Mouse (Mus musculus) CD4-positive helper T cell, adult 2 months (primary cell): ENCODE measurements around the gene Cplx3.

Source experiments
- DNase-seq: peaks from one replicate; pipeline ENCODE4 v3.0.0-alpha.2; 2012; ENCODE audit warnings: low read depth, missing footprints, low spot score

The Cplx3 gene

DNA sequence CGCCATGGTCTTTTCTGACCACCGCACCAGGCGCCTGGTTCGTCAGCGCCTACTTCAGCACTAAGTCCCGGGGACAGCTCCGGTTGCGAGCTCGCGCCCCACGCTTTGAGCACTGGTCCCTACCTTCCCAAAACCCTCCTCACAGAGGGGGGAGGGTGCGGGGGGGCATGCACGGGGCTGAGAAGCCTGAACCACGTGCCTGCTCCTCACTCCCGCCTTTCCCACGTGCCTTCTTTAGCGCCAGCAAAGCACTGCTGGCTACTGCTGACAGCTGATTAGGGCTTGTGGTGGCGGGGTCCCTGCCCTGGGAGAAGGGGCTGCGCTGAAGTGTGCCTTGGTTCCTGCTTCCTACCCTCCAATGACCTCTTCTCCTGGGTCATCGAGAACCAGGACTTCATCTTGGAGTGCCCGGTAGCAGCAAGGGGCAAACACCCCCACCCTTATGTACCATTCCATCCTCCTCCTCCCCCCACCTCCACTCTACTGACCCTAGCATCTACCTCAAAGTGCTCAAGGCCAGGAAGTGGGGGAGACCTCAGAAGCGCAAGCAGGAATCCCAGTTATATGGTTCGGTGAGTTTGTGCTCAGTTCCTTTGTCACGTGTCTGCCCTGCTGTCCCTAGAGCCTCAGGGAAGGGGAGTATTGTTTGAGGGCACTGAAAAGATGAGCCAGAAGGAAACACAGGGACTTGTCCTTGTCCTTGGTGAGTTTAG, at the start of gene Cplx3:
Gene Cplx3, minus strand, starts transcription at position 143 of the 713 bp plus-strand sequence.
- DNase-seq = peak; percentile 52

DNA sequence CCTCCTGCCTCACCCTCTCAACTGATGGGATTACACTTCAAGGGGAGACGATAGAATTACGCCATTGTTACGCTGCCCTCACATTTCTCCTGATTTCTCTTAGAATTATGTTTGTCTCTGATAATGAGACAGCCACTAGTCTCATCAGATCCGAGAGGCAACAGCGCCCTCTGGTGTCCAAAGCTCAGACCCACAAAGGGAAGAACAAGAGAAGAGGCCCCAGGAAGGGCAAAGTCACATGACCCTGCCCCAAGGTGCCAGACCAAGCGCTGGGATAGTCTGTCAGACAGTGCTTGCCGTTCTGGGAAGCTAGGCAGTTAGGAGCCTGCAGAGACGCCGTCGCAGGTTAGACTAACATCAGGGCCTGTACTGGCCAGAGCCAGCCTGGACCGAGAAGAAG, 49.7 kb upstream of the Cplx3 start:
- peak; percentile 90 for DNase-seq

DNA sequence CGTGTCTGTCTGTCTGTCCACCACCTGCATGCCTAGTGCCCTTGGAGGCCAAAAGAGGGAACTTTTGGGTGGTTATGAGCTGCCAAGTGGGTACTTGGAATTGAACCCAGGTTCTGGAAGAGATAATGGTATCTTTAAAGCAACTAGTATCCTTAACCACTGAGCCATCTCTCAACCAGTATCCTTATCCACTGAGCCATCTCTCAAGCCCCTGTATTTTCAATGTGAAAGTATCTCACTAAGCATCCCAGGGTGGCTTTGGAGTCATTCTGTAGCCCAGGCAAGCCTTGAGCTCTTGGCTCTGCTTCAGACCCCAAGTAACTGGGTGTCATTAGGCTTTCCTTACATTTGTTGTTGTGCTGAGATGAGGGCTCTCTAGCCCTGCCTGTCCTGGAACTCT, 48.9 kb upstream of the Cplx3 start:
- DNase-seq = no peak

DNA sequence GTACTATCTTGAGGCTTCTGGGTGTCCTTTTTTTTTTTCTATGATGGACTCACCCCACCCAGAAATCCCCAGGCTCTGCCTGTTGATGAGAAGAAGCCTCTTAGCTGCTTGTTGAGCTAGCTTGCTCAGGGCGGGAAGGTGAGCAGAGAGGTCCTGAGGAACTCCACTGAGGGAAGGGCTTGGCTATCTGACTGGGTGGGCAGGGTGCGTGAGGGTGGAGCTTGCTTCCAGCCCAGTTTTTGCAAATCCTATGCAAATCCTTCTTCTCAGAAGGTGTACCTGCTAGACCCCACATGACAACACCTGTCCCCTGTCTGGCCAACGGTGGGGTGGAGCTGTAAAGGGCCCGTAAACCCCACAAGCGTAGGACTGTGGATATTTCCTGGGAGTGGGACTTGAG, 47.2 kb upstream of the Cplx3 start, which contains the start of gene Csk:
Gene Csk, minus strand, starts transcription at position 349 of the 400 bp plus-strand sequence.
- DNase-seq = no peak

- peak; percentile 40 for DNase-seq
Measured at GRCm38 (mm10) chr9:57652855-57653254, 46.8 kb upstream of the Cplx3 start.

GRCm38 (mm10) chr9:57652351-57652750, 46.3 kb upstream of the Cplx3 start:
- peak; percentile 16 for DNase-seq

- peak; percentile 75 for DNase-seq
Measured at GRCm38 (mm10) chr9:57650786-57651311, 44.8 kb upstream of the Cplx3 start.

GRCm38 (mm10) chr9:57650130-57650785, 44.2 kb upstream of the Cplx3 start:
- DNase-seq = no peak

DNA sequence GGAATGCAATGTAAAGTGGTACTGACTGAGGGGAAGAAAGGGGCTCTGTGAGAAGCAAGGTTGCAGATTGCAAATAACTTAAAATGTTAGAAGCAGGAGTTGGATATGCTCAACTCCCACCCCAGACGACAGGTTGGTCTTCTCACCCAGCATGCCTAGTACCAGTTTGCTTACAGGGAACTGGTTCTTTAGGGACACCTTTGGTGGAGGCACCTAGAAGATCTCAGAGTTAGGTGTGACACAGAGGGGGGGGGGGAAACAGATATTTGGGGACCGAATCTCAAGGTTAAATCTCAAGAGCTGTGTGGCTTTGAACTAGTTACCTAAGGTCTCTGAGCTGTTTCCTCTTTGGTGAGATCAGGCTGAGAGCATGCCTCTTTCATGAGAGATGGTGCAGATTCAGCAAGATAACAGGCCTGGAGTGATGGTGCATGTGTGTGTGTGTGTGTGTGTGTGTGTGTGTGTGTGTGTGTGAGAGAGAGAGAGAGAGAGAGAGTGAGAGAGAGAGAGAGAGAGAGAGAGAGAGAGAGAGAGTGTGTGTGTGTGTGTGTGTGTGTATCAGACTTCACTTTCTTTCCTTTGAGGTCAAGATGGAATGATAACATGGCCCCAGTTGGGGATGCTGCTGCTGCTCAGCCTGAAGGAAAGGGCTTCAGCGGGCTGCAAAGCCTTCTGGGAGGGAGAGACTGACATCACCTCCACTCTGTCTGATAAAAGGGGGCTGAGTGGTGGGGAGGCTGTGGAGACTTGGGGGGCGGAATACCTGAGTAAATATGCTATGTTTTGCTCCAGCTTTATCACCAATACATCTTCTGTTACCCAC, 41.4 kb upstream of the Cplx3 start:
- DNase-seq = peak; percentile 91

GRCm38 (mm10) chr9:57646551-57647103, 40.5 kb upstream of the Cplx3 start:
- peak; percentile 86 for DNase-seq

GRCm38 (mm10) chr9:57644944-57645893, 39.1 kb upstream of the Cplx3 start:
- peak; percentile 95 for DNase-seq

DNA sequence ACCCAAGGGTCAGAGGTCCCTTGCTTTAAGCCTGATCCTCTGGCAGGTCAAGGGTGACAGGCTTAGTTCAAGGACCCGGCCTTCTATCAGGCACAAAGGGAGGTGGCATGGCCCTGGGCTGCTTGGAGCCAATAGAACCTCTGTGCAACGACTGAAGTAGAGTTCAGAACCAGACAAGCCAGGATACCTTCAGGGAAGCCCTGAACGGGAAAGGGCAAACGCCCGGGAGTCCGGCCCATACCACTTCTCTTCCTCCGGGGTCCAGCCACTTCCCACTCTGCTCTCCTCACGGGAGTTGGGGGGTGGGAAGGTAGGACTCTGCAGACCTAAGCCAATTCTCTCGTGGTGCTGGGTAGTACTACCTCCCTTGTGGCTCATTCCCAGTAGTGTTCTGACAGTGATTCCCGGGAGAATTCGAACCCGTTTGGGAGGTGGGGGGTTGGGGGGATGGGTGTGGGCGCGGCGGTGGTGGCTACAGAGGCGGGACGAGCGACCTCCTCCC, 38.4 kb upstream of the Cplx3 start:
- no peak for DNase-seq

- DNase-seq = peak; percentile 73
Measured at GRCm38 (mm10) chr9:57643856-57644180, 37.7 kb upstream of the Cplx3 start.

DNA sequence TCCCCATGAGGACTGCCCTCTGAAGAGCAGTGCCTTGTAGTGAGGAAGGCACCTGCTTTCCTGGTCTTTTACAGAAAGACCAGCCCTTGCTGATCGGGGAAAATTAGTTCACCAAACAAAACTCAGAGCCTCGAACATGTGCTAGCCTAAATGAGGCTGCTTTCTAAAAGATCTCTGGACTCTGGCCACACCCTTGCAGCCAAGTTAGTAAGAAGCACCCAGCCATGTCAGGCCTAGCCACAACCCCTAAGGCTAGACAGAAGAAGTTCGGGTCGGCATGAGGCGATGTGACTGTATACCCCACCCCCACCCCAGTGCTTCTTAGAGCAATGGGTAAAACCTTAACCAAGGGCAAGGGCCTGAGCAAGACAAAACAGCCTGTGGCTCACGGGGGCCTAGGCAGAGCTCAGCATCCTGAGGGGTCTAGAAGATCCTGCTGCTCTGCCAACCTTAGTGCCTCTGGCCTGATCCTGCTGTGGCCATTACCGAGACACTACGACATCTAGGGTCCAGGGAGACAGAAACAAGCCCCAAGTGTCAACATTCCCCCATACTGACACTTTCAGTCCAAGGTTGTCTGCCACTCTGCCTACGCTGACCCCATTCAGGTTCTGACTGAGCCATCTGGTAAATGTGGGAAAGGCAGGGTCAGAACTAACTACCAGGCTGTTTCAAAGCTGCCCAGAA, 37.2 kb upstream of the Cplx3 start:
- DNase-seq = no peak

DNA sequence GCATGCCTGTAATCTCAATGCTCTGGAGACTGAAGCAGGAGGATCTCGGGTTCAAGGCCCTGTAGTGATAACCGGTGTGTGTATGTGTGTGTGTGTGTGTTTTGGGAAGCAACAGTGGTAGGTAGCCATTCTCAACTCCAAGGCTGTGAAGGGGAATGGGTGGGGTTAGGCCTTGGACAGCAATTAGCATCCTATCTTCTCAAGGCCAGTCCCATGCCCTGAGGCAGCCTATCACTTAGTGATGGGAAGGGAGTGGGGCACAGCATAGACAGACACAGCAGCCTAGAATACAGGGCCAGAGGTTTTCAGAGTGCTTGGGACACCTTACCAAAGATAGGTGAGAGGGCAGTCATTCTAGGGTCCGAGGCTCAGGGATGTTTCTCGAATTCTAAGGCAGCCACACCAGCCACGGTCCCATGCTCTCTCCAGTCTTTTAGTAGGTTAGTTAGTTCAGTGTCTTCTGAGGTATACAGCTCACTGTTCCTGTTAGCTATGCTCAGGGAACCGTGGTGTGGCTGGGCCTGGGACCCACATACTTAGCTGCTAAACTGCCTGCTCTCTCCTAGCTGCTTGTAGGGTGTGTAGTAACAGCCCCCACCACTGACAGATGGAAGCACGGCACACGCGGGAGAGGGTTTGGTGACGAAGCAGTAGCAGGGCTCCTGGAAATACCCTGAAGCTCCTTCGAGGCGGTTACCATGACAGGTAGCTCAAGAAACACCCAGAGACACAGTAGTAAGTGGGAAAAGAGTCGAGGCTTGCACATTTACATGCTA, 35.9 kb upstream of the Cplx3 start:
- peak; percentile 67 for DNase-seq

DNA sequence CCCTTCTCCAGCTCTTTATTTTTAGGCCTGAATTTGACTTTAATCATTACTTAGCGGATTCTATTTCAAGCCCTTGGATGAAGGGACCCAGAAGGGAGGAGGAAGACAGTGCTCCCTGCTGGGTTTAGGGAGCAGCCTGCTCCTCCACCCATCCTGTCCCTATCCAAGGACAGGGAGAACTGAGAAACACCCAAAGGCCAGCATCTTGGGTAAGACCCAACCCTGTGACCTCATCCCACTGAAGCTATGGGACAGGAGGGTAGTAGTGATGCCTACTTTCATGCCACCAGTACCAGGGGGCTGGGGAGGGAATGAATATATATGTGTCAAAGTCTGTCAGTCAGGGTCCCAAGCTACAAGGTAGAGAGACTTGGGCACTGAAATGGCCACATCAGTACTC, 34.9 kb upstream of the Cplx3 start:
- no peak for DNase-seq

DNA sequence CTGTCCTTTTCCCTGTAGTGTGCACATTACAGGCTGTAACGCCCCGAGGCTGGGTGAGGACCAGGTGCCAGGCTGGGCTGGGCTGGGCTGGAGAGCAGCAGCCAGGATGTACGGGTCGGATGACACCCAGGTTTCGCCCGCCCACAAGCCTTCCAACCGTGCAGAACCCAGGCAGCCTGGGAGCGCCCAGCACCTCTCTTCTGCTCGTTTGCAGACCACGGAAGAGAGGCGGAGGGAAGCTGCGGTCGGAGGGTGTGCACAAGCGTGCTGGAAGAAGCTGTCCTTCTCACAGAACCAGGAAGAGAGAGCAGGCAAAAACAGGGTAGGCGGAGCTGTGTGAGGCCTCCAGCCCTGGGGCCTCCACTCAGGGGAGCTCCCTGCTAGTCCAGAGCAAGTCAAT, 34.3 kb upstream of the Cplx3 start:
- DNase-seq = peak; percentile 95

GRCm38 (mm10) chr9:57639661-57640328, 33.7 kb upstream of the Cplx3 start:
- no peak for DNase-seq
